Mouse (Mus musculus): ENCODE measurements around the gene Hadha.

DNA sequence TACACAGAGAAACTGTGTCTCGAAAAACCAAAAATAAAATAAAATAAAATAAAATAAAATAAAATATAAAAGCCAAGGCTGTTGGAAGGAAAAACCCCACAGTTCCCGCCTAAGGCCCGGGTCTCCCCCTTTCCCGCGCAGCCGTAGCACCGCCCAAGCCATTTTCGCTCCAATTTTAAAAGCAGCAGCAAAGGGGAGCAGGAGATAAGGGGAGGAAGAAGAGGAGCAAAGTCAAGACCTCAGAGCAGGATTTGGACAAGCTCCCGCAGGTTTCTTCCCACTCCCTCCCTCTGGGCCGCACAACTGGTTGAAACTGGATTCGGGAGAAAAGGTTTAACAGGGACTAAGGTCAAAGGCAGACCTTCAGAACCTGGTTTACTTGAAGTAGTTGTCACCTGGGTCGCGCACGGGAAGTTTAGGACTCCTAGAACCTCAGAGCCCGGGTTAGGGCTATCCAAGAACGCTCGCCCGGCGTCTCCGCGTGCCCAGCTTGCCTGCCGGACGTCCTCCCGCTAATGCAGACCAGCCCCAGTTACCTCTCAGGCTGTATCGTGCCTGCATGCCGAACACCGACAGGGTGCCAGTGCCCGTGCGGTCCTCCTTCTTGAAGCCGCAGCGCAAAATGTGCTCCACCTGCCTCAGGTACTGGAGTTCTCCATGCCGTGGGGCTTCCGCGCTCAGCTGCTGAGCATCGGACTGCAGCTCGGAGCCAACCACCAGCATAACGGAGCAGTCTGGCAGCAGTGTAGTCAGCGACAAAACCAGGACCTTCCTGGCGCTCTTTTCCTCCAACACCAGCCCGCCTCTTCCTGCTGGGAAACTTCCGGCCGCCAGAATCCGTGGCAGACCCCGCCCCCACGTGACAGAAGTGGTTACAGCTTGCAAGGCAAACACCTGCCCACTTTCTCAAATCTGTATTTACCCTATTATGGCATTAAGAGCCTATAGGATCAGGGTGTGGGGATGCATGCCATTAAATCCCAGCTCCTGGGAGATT lies 81.8 kb downstream of the Hadha start, which contains the start of gene Tyms:
- TF ChIP-seq POLR2A (IDR thresholded peaks at IDR 0.05; ENCODE audit: extremely low read depth, insufficient read depth, low read length) (peak; percentile 47; the same call in 1 of the 2 replicates), CTCF (IDR thresholded peaks at IDR 0.05; ENCODE audit: extremely low read depth, insufficient read depth, low read length) (no peak)
